Mouse (Mus musculus): ENCODE measurements at regions not wholly inside any gene's neighbourhood (a gene's known extent, or its start where the extent isn't known, plus 50 kb on each side); places are given as distances from the start of the nearest gene placed in this dataset.

- 94% methylated on average over 2 of the region's 2 CpGs for WGBS
- Histone ChIP-seq H3K36me3 (ENCODE audit: control insufficient read depth, insufficient read depth, low read length) (no peaks in the 10 kb centered on the region), H3K4me1 (ENCODE audit: control insufficient read depth, insufficient read depth, low read length) (peaks cover 6% of the 10 kb centered on the region), H3K4me3 (ENCODE audit: low read depth, low read length) (no peak overlapping the region), H3K9ac (ENCODE audit: low read length) (no peak overlapping the region), H3K27ac (ENCODE audit: low read depth, low read length) (no peak overlapping the region), H3K4me2 (no peak overlapping the region), H3K27me3 (ENCODE audit: control insufficient read depth, insufficient read depth, low read length) (no peaks in the 10 kb centered on the region), H3K9me3 (ENCODE audit: control insufficient read depth, low read length) (no peaks in the 10 kb centered on the region)
- ATAC-seq (ENCODE audit: low FRiP score) (no peak), DNase-seq (ENCODE audit: low spot score, missing footprints) (peak; percentile 57)
Measured at GRCm38 (mm10) chr13:103655966-103656365, 118.4 kb downstream of the Srek1 start.

GRCm38 (mm10) chr13:103653216-103653615 lies 121.2 kb downstream of the Srek1 start:
- no peak for DNase-seq (ENCODE audit: low spot score, missing footprints)
- Histone ChIP-seq H3K4me2 (no peak overlapping the region), H3K4me3 (ENCODE audit: low read depth, low read length) (no peak overlapping the region), H3K9me3 (ENCODE audit: control insufficient read depth, low read length) (no peaks in the 10 kb centered on the region), H3K27me3 (ENCODE audit: control insufficient read depth, insufficient read depth, low read length) (no peaks in the 10 kb centered on the region), H3K9ac (ENCODE audit: low read length) (no peak overlapping the region), H3K36me3 (ENCODE audit: control insufficient read depth, insufficient read depth, low read length) (no peaks in the 10 kb centered on the region), H3K4me1 (ENCODE audit: control insufficient read depth, insufficient read depth, low read length) (no peaks in the 10 kb centered on the region), H3K27ac (ENCODE audit: low read depth, low read length) (no peak overlapping the region)
- 87% methylated on average over 4 of the region's 4 CpGs for WGBS
- no peak for ATAC-seq (ENCODE audit: low FRiP score)

- H3K36me3 ChIP-seq (ENCODE audit: control insufficient read depth, insufficient read depth, low read length) = no peaks in the 10 kb centered on the region
- no peaks in the 10 kb centered on the region for H3K4me1 ChIP-seq (ENCODE audit: control insufficient read depth, insufficient read depth, low read length)
- WGBS = 93% methylated on average over 3 of the region's 3 CpGs
- no peak for ATAC-seq (ENCODE audit: low FRiP score)
- H3K4me2 ChIP-seq = no peak overlapping the region
- H3K4me3 ChIP-seq (ENCODE audit: low read depth, low read length) = no peak overlapping the region
- peak; percentile 37 for DNase-seq (ENCODE audit: low spot score, missing footprints)
- H3K9ac ChIP-seq (ENCODE audit: low read length) = no peak overlapping the region
- H3K27ac ChIP-seq (ENCODE audit: low read depth, low read length) = no peak overlapping the region
- no peaks in the 10 kb centered on the region for H3K27me3 ChIP-seq (ENCODE audit: control insufficient read depth, insufficient read depth, low read length)
- no peaks in the 10 kb centered on the region for H3K9me3 ChIP-seq (ENCODE audit: control insufficient read depth, low read length)
Measured at GRCm38 (mm10) chr13:103649383-103649782, 125.0 kb downstream of the Srek1 start.

- H3K4me3 ChIP-seq (ENCODE audit: low read depth, low read length) = no peak overlapping the region
- H3K4me2 ChIP-seq = no peak overlapping the region
- no peaks in the 10 kb centered on the region for H3K27me3 ChIP-seq (ENCODE audit: control insufficient read depth, insufficient read depth, low read length)
- H3K4me1 ChIP-seq (ENCODE audit: control insufficient read depth, insufficient read depth, low read length) = peaks cover 7% of the 10 kb centered on the region
- no peaks in the 10 kb centered on the region for H3K9me3 ChIP-seq (ENCODE audit: control insufficient read depth, low read length)
- H3K36me3 ChIP-seq (ENCODE audit: control insufficient read depth, insufficient read depth, low read length) = no peaks in the 10 kb centered on the region
- 80% methylated on average over 4 of the region's 4 CpGs for WGBS
- H3K9ac ChIP-seq (ENCODE audit: low read length) = no peak overlapping the region
- no peak for ATAC-seq (ENCODE audit: low FRiP score)
- peak; percentile 57 for DNase-seq (ENCODE audit: low spot score, missing footprints)
- no peak overlapping the region for H3K27ac ChIP-seq (ENCODE audit: low read depth, low read length)
Measured at GRCm38 (mm10) chr13:103648016-103648415, 126.4 kb downstream of the Srek1 start.

- no peak overlapping the region for H3K9ac ChIP-seq (ENCODE audit: low read length)
- WGBS = 44% methylated on average over 4 of the region's 4 CpGs
- H3K9me3 ChIP-seq (ENCODE audit: control insufficient read depth, low read length) = no peaks in the 10 kb centered on the region
- H3K4me2 ChIP-seq = no peak overlapping the region
- no peaks in the 10 kb centered on the region for H3K27me3 ChIP-seq (ENCODE audit: control insufficient read depth, insufficient read depth, low read length)
- H3K27ac ChIP-seq (ENCODE audit: low read depth, low read length) = no peak overlapping the region
- peaks cover 7% of the 10 kb centered on the region for H3K4me1 ChIP-seq (ENCODE audit: control insufficient read depth, insufficient read depth, low read length)
- no peak for ATAC-seq (ENCODE audit: low FRiP score)
- no peaks in the 10 kb centered on the region for H3K36me3 ChIP-seq (ENCODE audit: control insufficient read depth, insufficient read depth, low read length)
- DNase-seq (ENCODE audit: low spot score, missing footprints) = peak; percentile 86
- H3K4me3 ChIP-seq (ENCODE audit: low read depth, low read length) = no peak overlapping the region
Measured at GRCm38 (mm10) chr13:103646035-103646434, 128.4 kb downstream of the Srek1 start.

GRCm38 (mm10) chr13:103643993-103644722 lies 130.2 kb downstream of the Srek1 start:
- Histone ChIP-seq H3K4me2 (no peak overlapping the region), H3K27me3 (ENCODE audit: control insufficient read depth, insufficient read depth, low read length) (no peaks in the 10 kb centered on the region), H3K4me3 (ENCODE audit: low read depth, low read length) (no peak overlapping the region), H3K36me3 (ENCODE audit: control insufficient read depth, insufficient read depth, low read length) (no peaks in the 10 kb centered on the region), H3K9me3 (ENCODE audit: control insufficient read depth, low read length) (no peaks in the 10 kb centered on the region), H3K4me1 (ENCODE audit: control insufficient read depth, insufficient read depth, low read length) (peaks cover 7% of the 10 kb centered on the region), H3K9ac (ENCODE audit: low read length) (no peak overlapping the region), H3K27ac (ENCODE audit: low read depth, low read length) (no peak overlapping the region)
- ATAC-seq (ENCODE audit: low FRiP score) (peak; percentile 77), DNase-seq (ENCODE audit: low spot score, missing footprints) (peak; percentile 88)
- 28% methylated on average over 6 of the region's 6 CpGs for WGBS

- ATAC-seq (ENCODE audit: low FRiP score) = no peak
- Histone ChIP-seq H3K9me3 (ENCODE audit: control insufficient read depth, low read length) (no peaks in the 10 kb centered on the region), H3K4me3 (ENCODE audit: low read depth, low read length) (no peak overlapping the region), H3K27me3 (ENCODE audit: control insufficient read depth, insufficient read depth, low read length) (no peaks in the 10 kb centered on the region), H3K36me3 (ENCODE audit: control insufficient read depth, insufficient read depth, low read length) (no peaks in the 10 kb centered on the region), H3K4me2 (no peak overlapping the region), H3K4me1 (ENCODE audit: control insufficient read depth, insufficient read depth, low read length) (peaks cover 7% of the 10 kb centered on the region), H3K27ac (ENCODE audit: low read depth, low read length) (no peak overlapping the region), H3K9ac (ENCODE audit: low read length) (no peak overlapping the region)
- DNase-seq (ENCODE audit: low spot score, missing footprints) = no peak
- 33% methylated on average over 5 of the region's 5 CpGs for WGBS
Measured at GRCm38 (mm10) chr13:103643486-103643885, 130.9 kb downstream of the Srek1 start.

GRCm38 (mm10) chr13:103642542-103643375 lies 131.6 kb downstream of the Srek1 start:
- H3K4me1 ChIP-seq (ENCODE audit: control insufficient read depth, insufficient read depth, low read length) = peaks cover 7% of the 10 kb centered on the region
- no peak overlapping the region for H3K4me2 ChIP-seq
- 70% methylated on average over 10 of the region's 10 CpGs for WGBS
- ATAC-seq (ENCODE audit: low FRiP score) (no peak), DNase-seq (ENCODE audit: low spot score, missing footprints) (peak; percentile 57)
- H3K4me3 ChIP-seq (ENCODE audit: low read depth, low read length) = no peak overlapping the region
- no peaks in the 10 kb centered on the region for H3K9me3 ChIP-seq (ENCODE audit: control insufficient read depth, low read length)
- no peaks in the 10 kb centered on the region for H3K27me3 ChIP-seq (ENCODE audit: control insufficient read depth, insufficient read depth, low read length)
- H3K27ac ChIP-seq (ENCODE audit: low read depth, low read length) = no peak overlapping the region
- no peaks in the 10 kb centered on the region for H3K36me3 ChIP-seq (ENCODE audit: control insufficient read depth, insufficient read depth, low read length)
- no peak overlapping the region for H3K9ac ChIP-seq (ENCODE audit: low read length)

- Histone ChIP-seq H3K36me3 (ENCODE audit: control insufficient read depth, insufficient read depth, low read length) (no peaks in the 10 kb centered on the region), H3K4me2 (no peak overlapping the region), H3K27ac (ENCODE audit: low read depth, low read length) (no peak overlapping the region), H3K27me3 (ENCODE audit: control insufficient read depth, insufficient read depth, low read length) (no peaks in the 10 kb centered on the region), H3K9me3 (ENCODE audit: control insufficient read depth, low read length) (no peaks in the 10 kb centered on the region), H3K4me3 (ENCODE audit: low read depth, low read length) (no peak overlapping the region), H3K4me1 (ENCODE audit: control insufficient read depth, insufficient read depth, low read length) (no peaks in the 10 kb centered on the region), H3K9ac (ENCODE audit: low read length) (no peak overlapping the region)
- DNase-seq (ENCODE audit: low spot score, missing footprints) = no peak
- ATAC-seq (ENCODE audit: low FRiP score) = no peak
Measured at GRCm38 (mm10) chr13:103638038-103638437, 136.4 kb downstream of the Srek1 start.

Measured in midbrain, embryonic 11.5 days (tissue).